Mouse (Mus musculus) T-helper 1 cell (primary cell): ENCODE measurements around the gene Gm10300.

ENCODE experiments used
- in situ Hi-C: fragments of 300-600 bp; cut with MboI, MseI; formaldehyde crosslinking; loops from one replicate; pipeline ENCODE4 v1.15.1; 2025; ENCODE audit warnings: high pct_unique_total_duplicates

Gm10300 gene

DNA sequence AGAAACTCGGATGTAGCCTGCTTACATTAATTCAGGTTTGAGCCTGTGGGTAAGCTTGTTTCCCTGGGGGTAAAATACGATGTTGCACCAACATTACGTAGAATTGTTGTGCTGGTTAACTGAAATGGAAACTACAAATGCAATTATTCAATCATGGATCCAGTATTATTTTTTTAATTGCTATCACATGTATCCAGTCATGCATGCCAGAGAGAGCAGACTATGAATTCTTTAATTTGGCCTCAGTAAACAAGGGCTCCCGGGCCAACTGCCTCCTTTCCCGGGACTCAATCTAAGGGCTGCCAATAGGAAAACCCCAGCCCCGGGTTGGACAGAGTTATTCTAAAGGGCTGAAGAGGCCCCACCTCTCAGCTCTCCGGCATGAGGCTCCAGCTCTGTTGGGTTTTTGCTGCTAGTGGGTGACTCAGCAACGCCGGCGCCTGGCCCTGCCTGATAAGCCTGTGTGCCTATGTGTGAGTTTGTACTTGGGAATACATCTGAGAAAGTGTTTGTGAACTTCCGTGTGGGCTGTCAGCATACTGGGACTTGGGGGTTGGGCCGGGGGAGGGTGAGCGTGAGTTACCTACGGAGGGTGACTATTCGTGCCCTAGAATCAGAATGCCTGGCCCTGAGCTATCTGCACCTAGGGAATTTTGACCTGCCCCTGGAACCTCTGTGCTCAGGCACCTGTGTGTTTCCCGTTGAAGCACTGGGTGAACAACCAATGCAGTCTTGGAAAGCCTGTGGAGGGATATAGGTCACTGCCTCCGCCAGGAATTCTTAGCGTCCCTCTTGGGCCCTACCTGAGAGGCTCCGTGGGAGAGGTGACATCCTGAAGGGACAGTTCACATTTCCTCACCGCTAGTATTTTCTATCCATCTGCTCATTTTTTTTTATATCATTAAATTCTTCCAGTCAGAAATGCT is 2.2 kb downstream of the Gm10300 start:
- in situ Hi-C loops: no loop called here

GRCm38 (mm10) chr4:132077445-132077844 is 2.9 kb downstream of the Gm10300 start:
- in situ Hi-C loops: no loop called here

DNA sequence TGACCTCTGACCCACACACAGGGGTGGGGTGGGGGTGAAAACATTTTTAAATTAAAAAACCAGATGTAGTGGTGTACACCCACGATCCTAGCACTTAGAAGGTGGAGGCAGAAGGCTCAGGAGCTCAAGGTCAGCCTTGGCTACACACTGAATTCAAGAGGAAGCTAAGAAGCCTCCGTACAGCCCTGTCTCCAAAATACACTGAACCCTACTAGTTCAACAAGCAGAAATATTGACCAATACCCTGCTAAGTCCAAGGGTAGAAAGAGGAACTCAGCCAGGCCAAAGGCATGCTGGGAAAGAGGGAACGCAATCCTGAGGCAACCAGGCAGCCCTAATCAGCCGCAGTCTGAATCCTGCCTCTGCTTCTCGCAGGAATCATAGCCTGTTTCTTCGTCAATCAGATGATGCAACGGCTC is 3.8 kb downstream of the Gm10300 start:
- in situ Hi-C loops: no loop called here

- in situ Hi-C loops: loop anchor here (5.0 kb wide), 1 partner anchor 107 kb away; no protein-coding TSS in a partner anchor
Observed at GRCm38 (mm10) chr4:132079555-132080275, 5.2 kb downstream of the Gm10300 start.

GRCm38 (mm10) chr4:132080492-132080983 is 6.0 kb downstream of the Gm10300 start:
- in situ Hi-C loops: loop anchor here (5.0 kb wide), 1 partner anchor 108 kb away; no protein-coding TSS in a partner anchor

- in situ Hi-C loops: no loop called here
Observed at GRCm38 (mm10) chr4:132085114-132085513, 10.6 kb downstream of the Gm10300 start.

- in situ Hi-C loops: no loop called here
Observed at GRCm38 (mm10) chr4:132088921-132089320, 14.4 kb downstream of the Gm10300 start.

- in situ Hi-C loops: loop anchor here (5.0 kb wide), 1 partner anchor 84 kb away; no protein-coding TSS in a partner anchor
Observed at GRCm38 (mm10) chr4:132093136-132093535, 18.6 kb downstream of the Gm10300 start.

DNA sequence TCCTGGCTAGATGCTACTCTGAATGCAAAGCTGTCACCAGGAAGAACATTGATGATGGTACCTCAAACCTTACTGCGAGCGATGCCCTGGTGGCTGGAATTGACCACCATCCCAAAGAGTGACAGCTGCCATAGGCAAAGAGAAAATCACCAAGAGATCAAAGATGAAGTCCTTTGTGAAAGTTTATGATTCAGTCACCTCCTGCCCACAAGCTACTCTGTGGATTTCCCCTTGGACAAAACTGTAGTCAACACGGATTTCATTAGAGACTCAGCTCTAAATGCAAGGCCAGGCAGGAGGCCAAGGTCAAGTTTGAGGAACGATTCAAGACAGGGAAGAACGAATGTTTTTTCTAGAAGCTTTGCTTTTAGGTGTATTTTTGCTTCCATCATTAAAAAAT is 19.4 kb downstream of the Gm10300 start:
- in situ Hi-C loops: loop anchor here (5.0 kb wide), 1 partner anchor 83 kb away; no protein-coding TSS in a partner anchor

- in situ Hi-C loops: no loop called here
Observed at GRCm38 (mm10) chr4:132095043-132095442, 20.5 kb downstream of the Gm10300 start.

DNA sequence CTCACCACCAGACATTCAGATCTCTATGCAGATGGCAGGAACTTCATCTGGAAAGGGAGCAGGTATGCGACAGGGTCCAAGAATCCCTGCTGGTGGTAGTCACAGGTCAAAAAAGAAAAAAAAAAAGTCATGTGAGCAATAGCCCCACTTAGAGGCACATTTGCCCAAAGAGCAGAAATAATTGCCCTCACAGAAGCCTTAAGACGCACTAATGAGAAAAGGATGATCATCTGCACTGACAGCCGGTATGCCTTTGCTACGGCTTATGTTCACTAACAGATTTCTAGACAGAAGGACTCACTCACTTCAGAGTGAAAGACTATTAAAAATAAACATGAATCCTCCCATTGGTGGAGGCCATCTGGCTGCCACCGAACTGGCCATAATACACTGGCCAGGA is 25.1 kb downstream of the Gm10300 start:
- in situ Hi-C loops: no loop called here

- in situ Hi-C loops: no loop called here
Observed at GRCm38 (mm10) chr4:132101152-132101551, 26.7 kb downstream of the Gm10300 start.

DNA sequence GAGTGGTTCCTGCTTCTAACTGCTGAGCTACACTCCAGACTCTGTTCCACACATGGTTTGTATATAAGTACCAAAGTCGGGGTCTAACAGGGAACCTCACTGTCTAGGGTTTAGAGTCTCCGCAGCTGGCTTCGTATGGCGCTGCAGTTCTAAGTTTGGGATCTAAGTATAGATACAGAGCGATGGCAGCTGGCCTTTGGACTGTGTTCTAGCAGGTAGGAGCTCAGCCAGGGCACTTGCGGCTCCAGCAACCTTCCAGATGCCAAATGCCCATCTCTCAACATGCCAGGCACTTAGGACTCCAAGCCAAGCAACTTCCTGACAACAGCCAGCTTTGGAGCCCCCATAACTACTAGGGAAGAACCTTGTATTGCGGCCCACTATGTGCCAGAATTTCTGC is 33.7 kb downstream of the Gm10300 start:
- in situ Hi-C loops: no loop called here

- in situ Hi-C loops: no loop called here
Observed at GRCm38 (mm10) chr4:132111227-132111626, 36.7 kb downstream of the Gm10300 start.

DNA sequence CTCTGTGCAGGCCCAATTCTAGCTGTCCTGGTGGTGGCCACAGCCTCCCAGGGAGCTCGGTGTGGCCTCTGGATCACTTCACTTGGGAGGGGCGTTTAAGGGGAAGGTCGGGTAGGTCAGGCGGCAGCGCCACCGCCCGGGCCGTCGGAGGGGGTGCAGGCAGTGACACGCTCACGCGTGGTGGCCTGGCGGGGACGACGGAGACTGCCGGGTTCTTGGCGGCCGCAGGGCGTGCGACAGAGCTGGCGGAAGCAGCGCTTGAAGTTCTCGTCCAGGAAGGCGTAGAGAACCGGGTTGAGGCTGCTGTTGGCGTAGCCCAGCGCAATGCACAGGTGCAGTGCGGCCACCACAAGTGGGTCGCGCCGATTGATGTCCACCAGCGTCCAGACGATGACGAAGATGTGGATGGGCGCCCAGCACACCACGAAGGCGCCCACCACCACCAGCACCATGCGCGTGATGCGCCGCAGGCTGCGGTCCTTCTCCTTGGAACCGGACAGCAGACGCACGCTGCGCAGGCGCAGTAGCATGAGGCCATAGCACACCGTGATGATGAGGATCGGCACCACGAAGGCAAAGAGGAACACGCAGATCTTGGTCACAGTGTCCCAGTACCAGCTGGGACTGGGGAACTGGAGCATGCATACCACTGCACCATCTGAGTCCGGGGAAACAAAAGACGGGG is 39.1 kb downstream of the Gm10300 start:
- in situ Hi-C loops: no loop called here

GRCm38 (mm10) chr4:132116315-132116714 is 41.8 kb downstream of the Gm10300 start:
- in situ Hi-C loops: no loop called here

DNA sequence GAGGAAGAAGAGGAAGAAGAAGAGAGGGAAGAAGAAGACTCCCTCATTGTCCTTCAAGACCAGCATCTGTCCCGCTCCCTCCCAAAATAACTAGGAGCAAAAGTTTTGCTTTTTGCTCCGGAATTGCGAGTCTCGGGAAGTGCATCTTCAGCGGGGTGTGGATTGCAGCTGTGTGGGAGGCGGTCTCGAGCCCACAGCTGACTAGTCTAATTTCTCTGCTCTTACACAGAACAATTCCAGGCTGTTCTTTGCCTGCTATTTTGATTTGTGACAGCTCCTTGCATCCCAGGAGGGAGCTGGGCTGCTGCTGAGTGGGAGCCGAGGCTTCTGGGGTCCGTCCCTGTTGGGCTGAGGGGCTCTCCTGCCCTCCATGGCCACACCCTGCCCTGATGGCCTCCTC is 45.1 kb downstream of the Gm10300 start:
- in situ Hi-C loops: no loop called here

GRCm38 (mm10) chr4:132121674-132122073 is 47.2 kb downstream of the Gm10300 start:
- in situ Hi-C loops: no loop called here

DNA sequence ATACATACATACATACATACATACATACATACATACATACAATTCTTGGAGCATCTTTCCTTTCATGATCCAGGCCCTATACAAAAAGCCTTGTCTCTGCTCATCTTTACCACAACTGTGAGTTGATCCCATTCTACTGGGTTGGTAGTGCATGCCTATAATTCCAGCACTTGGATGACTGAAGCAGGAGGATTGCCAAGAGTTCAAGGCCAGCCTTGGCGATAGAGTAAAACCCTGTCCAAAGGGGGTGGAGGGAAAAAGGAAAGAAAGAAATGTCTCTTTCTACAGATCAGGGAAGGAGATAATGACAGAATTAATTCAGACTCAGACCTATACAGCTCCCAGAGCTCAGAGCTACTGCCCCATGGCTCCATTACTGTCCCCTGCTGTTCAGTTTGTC is 48.7 kb downstream of the Gm10300 start:
- in situ Hi-C loops: no loop called here
